Mouse (Mus musculus): ENCODE data around the gene Wt1.

GRCm38 (mm10) chr2:105132300-105132699 lies 6.0 kb downstream of the Wt1 start:
- TF ChIP-seq CTCF (IDR thresholded peaks at IDR 0.05; ENCODE audit: borderline replicate concordance, insufficient read depth, low read length) (no peak), POLR2A (IDR thresholded peaks at IDR 0.05; ENCODE audit: low read depth, low read length) (no peak)
